8 mouse cellular contexts compared by ENCODE assay signal in the genomic region with DNA sequence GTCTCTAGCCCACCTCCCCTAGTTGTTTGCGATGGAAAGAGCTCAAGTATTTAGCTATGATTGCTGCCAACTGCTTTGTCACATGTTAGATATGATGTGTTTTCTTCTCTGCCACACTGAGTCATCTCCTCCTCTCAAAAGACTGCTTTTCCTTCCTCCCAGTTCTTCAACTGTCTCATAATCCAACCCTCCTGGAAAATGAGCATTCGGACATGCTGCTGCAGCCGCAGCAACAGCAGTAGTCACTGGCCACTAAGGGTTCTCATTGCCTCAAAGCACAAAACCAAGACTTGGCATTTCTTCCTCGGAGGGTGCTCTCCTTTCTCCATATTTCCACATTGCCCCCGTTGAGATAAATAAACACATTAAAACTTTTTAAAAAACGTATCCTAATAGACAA. TPM values are rescaled to one million over a fixed set of nuclear protein-coding genes. Genes with fewer than 3 reads are reported as not detected.
A peak's percentile ranks its signal among the peaks of the same experiment; 100 is the strongest.
DNase-seq lines count a peak whose midpoint lies in the region; ATAC-seq and TF ChIP-seq lines count a peak whose summit lies in the region.

No protein-coding gene starts in this region.

- no peak for ATAC-seq in neural tube, embryonic 11.5 days (ENCODE audit: insufficient read depth, low FRiP score, low TSS enrichment)
- no peak for ATAC-seq in intestine, embryonic 15.5 days
- no peak for ATAC-seq in stomach, embryonic 14.5 days (ENCODE audit: insufficient number of reproducible peaks, insufficient read depth, low FRiP score, low read depth)

- no peak overlapping the region for H3K9ac ChIP-seq in neural tube, embryonic 11.5 days (ENCODE audit: low read length)
- H3K9ac ChIP-seq in intestine, embryonic 15.5 days: no peak overlapping the region
- H3K9ac ChIP-seq in stomach, embryonic 14.5 days (replicated peaks; ENCODE audit: low read depth, low read length): peak overlapping the region; percentile 25; the same call in 1 of the 2 replicates

- no peaks in the 10 kb centered on the region for H3K9me3 ChIP-seq in neural tube, embryonic 11.5 days (ENCODE audit: control insufficient read depth, low read length)
- H3K9me3 ChIP-seq in intestine, embryonic 15.5 days: no peaks in the 10 kb centered on the region
- H3K9me3 ChIP-seq in stomach, embryonic 14.5 days (ENCODE audit: control insufficient read depth, low read depth, low read length): no peaks in the 10 kb centered on the region

- H3K4me1 ChIP-seq in neural tube, embryonic 11.5 days (ENCODE audit: control insufficient read depth, insufficient read depth, low read length): 0 out of 2 replicates have a peak, but pooled peaks cover 2% of the 10 kb centered on the region
- H3K4me1 ChIP-seq in intestine, embryonic 15.5 days (replicated peaks): 0 out of 2 replicates have a peak, but pooled peaks cover 2% of the 10 kb centered on the region
- no peaks in the 10 kb centered on the region for H3K4me1 ChIP-seq in stomach, embryonic 14.5 days (ENCODE audit: control insufficient read depth, insufficient read depth, low read length)
- no peaks in the 10 kb centered on the region for H3K4me1 ChIP-seq in lung, adult 2 months (ENCODE audit: control insufficient read depth, insufficient read depth, low read length)

- no peak for TF ChIP-seq POLR2A in lung, adult 2 months (IDR thresholded peaks at IDR 0.05; ENCODE audit: borderline replicate concordance, extremely low read depth, low read depth, low read length)

- H3K4me2 ChIP-seq in neural tube, embryonic 11.5 days (ENCODE audit: low read depth): peak overlapping the region; percentile 76
- peak overlapping the region; percentile 80 for H3K4me2 ChIP-seq in intestine, embryonic 15.5 days (replicated peaks)
- peak overlapping the region; percentile 72 for H3K4me2 ChIP-seq in stomach, embryonic 14.5 days (replicated peaks; ENCODE audit: low read depth, low read length)

- H3K27ac ChIP-seq in neural tube, embryonic 11.5 days (ENCODE audit: low read depth, low read length): no peak overlapping the region
- H3K27ac ChIP-seq in intestine, embryonic 15.5 days: no peak overlapping the region
- no peak overlapping the region for H3K27ac ChIP-seq in stomach, embryonic 14.5 days (ENCODE audit: low read length)

- no peaks in the 10 kb centered on the region for H3K36me3 ChIP-seq in neural tube, embryonic 11.5 days (ENCODE audit: control insufficient read depth, insufficient read depth, low read length)
- H3K36me3 ChIP-seq in intestine, embryonic 15.5 days: no peaks in the 10 kb centered on the region
- no peaks in the 10 kb centered on the region for H3K36me3 ChIP-seq in stomach, embryonic 14.5 days (ENCODE audit: control insufficient read depth, insufficient read depth, low read length)

- 42% methylated on average over 6 of the region's 6 CpGs for WGBS in neural tube, embryonic 11.5 days
- 39% methylated on average over 6 of the region's 6 CpGs for whole genome bisulfite sequencing in intestine, embryonic 15.5 days
- WGBS in stomach, embryonic 14.5 days: 39% methylated on average over 6 of the region's 6 CpGs
- WGBS in lung, adult 2 months: 23% methylated on average over 6 of the region's 6 CpGs

- peak; percentile 36 to 47 for DNase-seq in frontal cortex, postnatal 36 days (ENCODE audit: low spot score in 2 of 2)
- DNase-seq in frontal cortex, postnatal 14 days (ENCODE audit: low spot score in 2 of 2): no peak
- no peak for DNase-seq in neural tube, embryonic 11.5 days (ENCODE audit: low spot score)
- DNase-seq in neural tube, embryonic 10.5 days (ENCODE audit: extremely low spot score, low spot score): no peak
- no peak for DNase-seq in layer of hippocampus, postnatal 36 days
- DNase-seq in lung, adult 2 months: no peak

- TF ChIP-seq CTCF in lung, adult 2 months (IDR thresholded peaks at IDR 0.05; ENCODE audit: insufficient read depth, low read length): no peak

- no peaks in the 10 kb centered on the region for H3K27me3 ChIP-seq in neural tube, embryonic 11.5 days (ENCODE audit: control insufficient read depth, insufficient read depth, low read length)
- no peaks in the 10 kb centered on the region for H3K27me3 ChIP-seq in intestine, embryonic 15.5 days (replicated peaks)
- no peaks in the 10 kb centered on the region for H3K27me3 ChIP-seq in stomach, embryonic 14.5 days (ENCODE audit: control insufficient read depth, insufficient read depth, low read length)

- peak overlapping the region; percentile 45 for H3K4me3 ChIP-seq in neural tube, embryonic 11.5 days (ENCODE audit: low read depth, low read length)
- peak overlapping the region; percentile 46 for H3K4me3 ChIP-seq in intestine, embryonic 15.5 days (replicated peaks)
- H3K4me3 ChIP-seq in stomach, embryonic 14.5 days (ENCODE audit: low read depth, low read length): peak overlapping the region; percentile 55
- no peak overlapping the region for H3K4me3 ChIP-seq in lung, adult 2 months (replicated peaks; ENCODE audit: extremely low read depth, low read depth, low read length)

RNA-seq across cellular contexts. Expression of a gene that starts 1.2 kb away (rescaled TPM):
- 39.8 and 48.6 TPM in 2 replicates for polyA plus RNA-seq in neural tube, embryonic 11.5 days (2014; fragmentation: Nextera tagmentation; extraction: Ambion mirVana)
- polyA plus RNA-seq in intestine, embryonic 15.5 days (2015; fragmentation: Nextera tagmentation; extraction: Ambion mirVana): 15.6 and 19.1 TPM in 2 replicates
- 25.3 and 31.9 TPM in 2 replicates for polyA plus RNA-seq in stomach, embryonic 14.5 days (2014; fragmentation: Nextera tagmentation; extraction: Ambion mirVana)
- 100 to 1,000 TPM; 158 to 180 TPM for total RNA-seq in layer of hippocampus, postnatal 36 days (2021)
- 0.07 and 0.27 TPM in 2 replicates for polyA plus RNA-seq in lung, adult 2 months (2012; rRNA removed)

Comparison
In these comparisons a context has a peak if more than half of its experiments do, and no peak if none do; other contexts are left out.
1. DNase-seq: peak in frontal cortex, postnatal 36 days (2 of 2); none in frontal cortex, postnatal 14 days (0 of 2), neural tube, embryonic 11.5 days (single experiment), neural tube, embryonic 10.5 days (single experiment), layer of hippocampus, postnatal 36 days (0 of 2) and lung, adult 2 months (single experiment).
2. RNA of a gene that starts 1.2 kb away (polyA plus RNA-seq): 39.8 to 48.6 TPM in neural tube, embryonic 11.5 days, 25.3 to 31.9 TPM in stomach, embryonic 14.5 days and 15.6 to 19.1 TPM in intestine, embryonic 15.5 days; 0.07 to 0.27 TPM in lung, adult 2 months; every median in the first group is over 10 times any median in the second.
3. Peak in every context shown above with its lines, with median percentiles within 50 percentile points of each other: H3K4me2 ChIP-seq.